In the genomic region with DNA sequence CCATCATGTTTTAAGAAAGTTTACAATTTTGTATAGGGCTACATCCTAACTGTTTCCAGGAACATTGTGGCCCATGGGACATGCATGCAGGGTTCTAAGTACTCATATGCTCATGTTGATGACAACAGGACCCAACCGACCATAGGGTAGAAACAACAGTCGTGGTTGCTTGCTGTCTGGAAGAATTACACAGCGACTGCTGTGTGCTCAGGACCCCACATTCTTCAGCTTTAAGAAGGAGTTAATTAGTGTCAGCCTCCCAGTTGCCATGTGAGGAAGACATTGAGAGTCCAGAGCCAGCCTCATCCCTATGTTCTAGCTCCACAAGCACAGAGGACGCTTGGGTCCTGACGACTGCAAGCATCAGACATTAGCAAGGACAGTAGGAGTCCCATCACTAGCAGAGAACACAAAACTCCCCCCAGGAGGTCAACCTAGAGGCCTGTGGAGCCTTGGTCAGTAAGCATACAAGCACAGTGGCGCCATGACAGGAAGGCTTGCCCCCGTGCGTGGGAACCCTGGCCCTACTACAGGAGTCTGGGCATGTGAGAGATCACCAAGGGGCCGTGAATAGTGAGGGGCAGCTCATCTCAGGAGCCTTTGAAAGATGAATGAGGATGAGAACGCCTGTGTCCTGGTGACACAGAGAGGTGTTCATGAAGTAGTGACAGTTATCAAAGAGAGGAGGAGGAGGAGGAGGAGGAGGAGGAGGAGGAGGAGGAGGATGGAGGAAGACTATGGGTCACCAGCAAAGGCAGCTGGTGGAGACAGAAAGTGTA, we compare ENCODE assay signal across 9 mouse cellular contexts. TPM values are rescaled to one million over a fixed set of nuclear protein-coding genes. Genes with fewer than 3 reads are reported as not detected.
DNase-seq lines count a peak whose midpoint lies in the region; ATAC-seq and TF ChIP-seq lines count a peak whose summit lies in the region.
"Not testable (repeated sequence)": the region's sequence is repeated elsewhere in the genome, so short reads cannot be mapped to it uniquely, and the experiment has no call there.
"Had no signal": no experiment of that assay in that cellular context is flagged by ENCODE, and none has a peak within 500 bp of the region (broad histone marks: within the 10 kb centered on the region; RNA-seq: fewer than 3 reads in every experiment).

No protein-coding gene starts in this region.

- peak; percentile 29 to 32 for DNase-seq in cerebellum, postnatal 10 days
- DNase-seq in forebrain, embryonic 11.5 days (ENCODE audit: low spot score): not testable (repeated sequence)

- TF ChIP-seq CTCF in ES-Bruce4 (IDR thresholded peaks at IDR 0.05; ENCODE audit: low read depth, low read length): not testable (repeated sequence)

- 83% methylated on average over 9 of the region's 10 CpGs for WGBS in forebrain, embryonic 11.5 days
- 70% methylated on average over 10 of the region's 10 CpGs for WGBS in heart, embryonic 14.5 days
- 76% methylated on average over 9 of the region's 10 CpGs for WGBS in intestine, embryonic 15.5 days
- WGBS in limb, embryonic 12.5 days: 67% methylated on average over 9 of the region's 10 CpGs
- WGBS in lung, embryonic 16.5 days: 70% methylated on average over 8 of the region's 10 CpGs
- WGBS in neural tube, embryonic 12.5 days: 75% methylated on average over 10 of the region's 10 CpGs

- ATAC-seq in forebrain, embryonic 11.5 days (replicated peaks; ENCODE audit: low FRiP score); heart, embryonic 14.5 days (ENCODE audit: insufficient number of reproducible peaks, insufficient read depth, low FRiP score, low read depth); intestine, embryonic 15.5 days; limb, embryonic 12.5 days (ENCODE audit: insufficient number of reproducible peaks, insufficient read depth, low FRiP score, low TSS enrichment, low read depth); lung, embryonic 16.5 days (ENCODE audit: low read depth); neural tube, embryonic 12.5 days (ENCODE audit: low FRiP score, low read depth): not testable (repeated sequence)

- not testable (repeated sequence) for H3K27me3 ChIP-seq in ES-Bruce4 (ENCODE audit: control insufficient read depth, insufficient read depth, low read length, poor library complexity, severe bottlenecking); forebrain, embryonic 11.5 days (ENCODE audit: control insufficient read depth, insufficient read depth, low read length); heart, embryonic 14.5 days (ENCODE audit: control insufficient read depth, insufficient read depth, low read length); intestine, embryonic 15.5 days (replicated peaks); limb, embryonic 12.5 days; lung, embryonic 16.5 days (ENCODE audit: control insufficient read depth, insufficient read depth, low read depth, low read length); neural tube, embryonic 12.5 days (replicated peaks)

- peak overlapping the region; percentile 63; the same call in 1 of the 2 replicates for H3K4me2 ChIP-seq in forebrain, embryonic 11.5 days (ENCODE audit: low read depth, low read length, severe bottlenecking)
- peak overlapping the region; percentile 81 for H3K4me2 ChIP-seq in heart, embryonic 14.5 days (ENCODE audit: low read length)
- peak overlapping the region; percentile 74 for H3K4me2 ChIP-seq in intestine, embryonic 15.5 days (replicated peaks)
- H3K4me2 ChIP-seq in limb, embryonic 12.5 days: peak overlapping the region; percentile 56
- peak overlapping the region; percentile 81 for H3K4me2 ChIP-seq in lung, embryonic 16.5 days (ENCODE audit: low read depth, low read length)
- H3K4me2 ChIP-seq in neural tube, embryonic 12.5 days (replicated peaks): peak overlapping the region; percentile 62

- H3K9ac ChIP-seq in ES-Bruce4 (ENCODE audit: low read depth, poor library complexity, severe bottlenecking): peak overlapping the region; percentile 4; the same call in 1 of the 2 replicates
- not testable (repeated sequence) for H3K9ac ChIP-seq in forebrain, embryonic 11.5 days (ENCODE audit: low read length); heart, embryonic 14.5 days (ENCODE audit: low read length); intestine, embryonic 15.5 days; limb, embryonic 12.5 days (replicated peaks); lung, embryonic 16.5 days (ENCODE audit: low read length)
- peak overlapping the region; percentile 49; the same call in 1 of the 2 replicates for H3K9ac ChIP-seq in neural tube, embryonic 12.5 days

- not testable (repeated sequence) for H3K4me1 ChIP-seq in ES-Bruce4 (ENCODE audit: control insufficient read depth, insufficient read depth, low read length); forebrain, embryonic 11.5 days (replicated peaks; ENCODE audit: control insufficient read depth, insufficient read depth, low read length); heart, embryonic 14.5 days (ENCODE audit: control insufficient read depth in 2 of 2, insufficient read depth in 2 of 2, low read length in 2 of 2); intestine, embryonic 15.5 days (replicated peaks); limb, embryonic 12.5 days (replicated peaks); lung, embryonic 16.5 days (replicated peaks; ENCODE audit: control insufficient read depth, insufficient read depth, low read length); neural tube, embryonic 12.5 days

- peak overlapping the region; percentile 71 for H3K4me3 ChIP-seq in ES-Bruce4 (ENCODE audit: low read depth, low read length)
- H3K4me3 ChIP-seq in forebrain, embryonic 11.5 days (ENCODE audit: low read depth, low read length): peak overlapping the region; percentile 55
- H3K4me3 ChIP-seq in heart, embryonic 14.5 days (ENCODE audit: control insufficient read depth in 1 of 2, insufficient read depth in 1 of 2, low read depth in 1 of 2, low read length in 2 of 2): peak overlapping the region; percentile 61 to 77
- peak overlapping the region; percentile 54 for H3K4me3 ChIP-seq in intestine, embryonic 15.5 days (replicated peaks)
- H3K4me3 ChIP-seq in limb, embryonic 12.5 days (replicated peaks): peak overlapping the region; percentile 45
- peak overlapping the region; percentile 65 for H3K4me3 ChIP-seq in lung, embryonic 16.5 days (ENCODE audit: low read length)
- H3K4me3 ChIP-seq in neural tube, embryonic 12.5 days: peak overlapping the region; percentile 41

- TF ChIP-seq EP300 in ES-Bruce4 (IDR thresholded peaks at IDR 0.05; ENCODE audit: insufficient read depth, low read depth, low read length): not testable (repeated sequence)

- H3K36me3 ChIP-seq in ES-Bruce4 (ENCODE audit: control insufficient read depth, insufficient read depth, low read length, poor library complexity, severe bottlenecking); forebrain, embryonic 11.5 days (ENCODE audit: control insufficient read depth, insufficient read depth, low read length); heart, embryonic 14.5 days (ENCODE audit: control insufficient read depth, insufficient read depth, low read length); intestine, embryonic 15.5 days; limb, embryonic 12.5 days; lung, embryonic 16.5 days (ENCODE audit: control insufficient read depth, insufficient read depth, low read length); neural tube, embryonic 12.5 days: not testable (repeated sequence)

- TF ChIP-seq POLR2A in ES-Bruce4 (IDR thresholded peaks at IDR 0.05; ENCODE audit: insufficient read depth, low read length): not testable (repeated sequence)

- not testable (repeated sequence) for H3K27ac ChIP-seq in ES-Bruce4 (ENCODE audit: insufficient read depth, low read length); forebrain, embryonic 11.5 days (ENCODE audit: low read depth, low read length); heart, embryonic 14.5 days (replicated peaks in 1 of 2; ENCODE audit: control insufficient read depth in 1 of 2, insufficient read depth in 1 of 2, low read depth in 2 of 2, low read length in 2 of 2); intestine, embryonic 15.5 days; lung, embryonic 16.5 days (ENCODE audit: low read length); neural tube, embryonic 12.5 days
- H3K27ac ChIP-seq in limb, embryonic 12.5 days: 0 out of 2 replicates have a peak overlapping the region, but pooled peaks have one; percentile 75

- H3K9me3 ChIP-seq in ES-Bruce4 (replicated peaks; ENCODE audit: control insufficient read depth, insufficient read depth, low read length, poor library complexity, severe bottlenecking); forebrain, embryonic 11.5 days (ENCODE audit: control insufficient read depth, low read length); heart, embryonic 14.5 days (ENCODE audit: control insufficient read depth, low read length); intestine, embryonic 15.5 days; limb, embryonic 12.5 days; lung, embryonic 16.5 days (ENCODE audit: control insufficient read depth, low read length); neural tube, embryonic 12.5 days: not testable (repeated sequence)

RNA-seq across cellular contexts. Expression of gene Klrb1c, which starts 25.9 kb away (rescaled TPM):
- polyA plus RNA-seq in ES-Bruce4 (2011; ENCODE audit: insufficient read depth, insufficient read length, low read depth, missing spikeins): not detected in 2 replicates
- not detected in 2 replicates for polyA plus RNA-seq in forebrain, embryonic 11.5 days (2014; fragmentation: Nextera tagmentation; extraction: Ambion mirVana)
- not detected in 2 replicates for polyA plus RNA-seq in heart, embryonic 14.5 days (2014; fragmentation: Nextera tagmentation; extraction: Ambion mirVana)
- polyA plus RNA-seq in intestine, embryonic 15.5 days (2015; fragmentation: Nextera tagmentation; extraction: Ambion mirVana): 0.30 and 0.34 TPM in 2 replicates
- polyA plus RNA-seq in limb, embryonic 12.5 days (2016; fragmentation: Nextera tagmentation; extraction: Ambion mirVana): not detected in 2 replicates
- polyA plus RNA-seq in lung, embryonic 16.5 days (2015; fragmentation: Nextera tagmentation; extraction: Ambion mirVana): 0.25 and 0.33 TPM in 2 replicates
- 0.11 TPM in 1 of 2 replicates, not detected in the other for polyA plus RNA-seq in neural tube, embryonic 12.5 days (2016; fragmentation: Nextera tagmentation; extraction: Ambion mirVana)
- polyA plus RNA-seq: Patski had no signal

RNA-seq across cellular contexts. Expression of gene Klrb1, which starts 40.2 kb away (rescaled TPM):
- not detected in 2 replicates for polyA plus RNA-seq in ES-Bruce4 (2011; ENCODE audit: insufficient read depth, insufficient read length, low read depth, missing spikeins)
- polyA plus RNA-seq in forebrain, embryonic 11.5 days (2014; fragmentation: Nextera tagmentation; extraction: Ambion mirVana): not detected in 2 replicates
- polyA plus RNA-seq in heart, embryonic 14.5 days (2014; fragmentation: Nextera tagmentation; extraction: Ambion mirVana): not detected in 2 replicates
- polyA plus RNA-seq in intestine, embryonic 15.5 days (2015; fragmentation: Nextera tagmentation; extraction: Ambion mirVana): not detected in 2 replicates
- not detected in 2 replicates for polyA plus RNA-seq in limb, embryonic 12.5 days (2016; fragmentation: Nextera tagmentation; extraction: Ambion mirVana)
- not detected in 2 replicates for polyA plus RNA-seq in lung, embryonic 16.5 days (2015; fragmentation: Nextera tagmentation; extraction: Ambion mirVana)
- not detected in 2 replicates for polyA plus RNA-seq in neural tube, embryonic 12.5 days (2016; fragmentation: Nextera tagmentation; extraction: Ambion mirVana)
- polyA plus RNA-seq: Patski had no signal
